Mouse (Mus musculus) MEL (cell line): ENCODE results near the gene Tmcc3. TPM values are rescaled to one million over a fixed set of nuclear protein-coding genes. Genes with fewer than 3 reads are reported as not detected.

Source experiments
- DNase-seq: peaks from one replicate; pipeline ENCODE4 v3.0.0; 2011; ENCODE audit warnings: low read depth, low spot score
- H3K27ac ChIP-seq: 2 replicates; pipeline ENCODE4 v1.5.1; 2012; ENCODE audit warnings: low read depth, mild to moderate bottlenecking, control low read depth, low read length, moderate library complexity; ENCODE audit not compliant: control insufficient read depth
- H3K27me3 ChIP-seq, 2 experiments: fragments of 150-350 bp in 1 of 2; sonication (generic) in 1 of 2; 2 replicates each; pipeline ENCODE4 v1.6.1; 2012; ENCODE audit warnings: low read length in 2 of 2, mild to moderate bottlenecking in 2 of 2, improper control_type of control experiment in 1 of 2, moderate library complexity in 1 of 2; ENCODE audit not compliant: insufficient read depth in 2 of 2, control insufficient read depth in 1 of 2
- H3K36me3 ChIP-seq, 2 experiments: 2 replicates each; pipeline ENCODE4 v1.6.1; 2012 to 2014; ENCODE audit warnings: low read length in 2 of 2, improper control_type of control experiment in 1 of 2, inconsistent platforms in 1 of 2, mild to moderate bottlenecking in 1 of 2; ENCODE audit not compliant: insufficient read depth in 2 of 2, control insufficient read depth in 1 of 2
- H3K4me1 ChIP-seq, 2 experiments: fragments of 150-350 bp in 1 of 2; sonication (generic) in 1 of 2; 2 replicates each; pipeline ENCODE4 v1.6.1; 2012; ENCODE audit warnings: low read length in 2 of 2, improper control_type of control experiment in 1 of 2, mild to moderate bottlenecking in 1 of 2; ENCODE audit not compliant: insufficient read depth in 2 of 2, control insufficient read depth in 1 of 2
- H3K4me3 ChIP-seq, 2 experiments: fragments of 150-350 bp in 1 of 2; sonication (generic) in 1 of 2; 2 replicates each; pipeline ENCODE4 v1.5.1; 2012; ENCODE audit warnings: low read depth in 2 of 2, low read length in 2 of 2, mild to moderate bottlenecking in 2 of 2, moderate library complexity in 2 of 2, control low read depth in 1 of 2, improper control_type of control experiment in 1 of 2; ENCODE audit not compliant: control insufficient read depth in 1 of 2, insufficient read depth in 1 of 2
- H3K79me2 ChIP-seq: 2 replicates; pipeline ENCODE4 v1.6.1; 2012; ENCODE audit warnings: mild to moderate bottlenecking, low read length, moderate library complexity; ENCODE audit not compliant: control insufficient read depth, poor library complexity, insufficient read depth
- H3K9ac ChIP-seq: 2 replicates; pipeline ENCODE4 v1.6.1; 2012; ENCODE audit warnings: low read depth, mild to moderate bottlenecking, control low read depth, low read length, moderate library complexity; ENCODE audit not compliant: control insufficient read depth, poor library complexity, severe bottlenecking
- H3K9me3 ChIP-seq: fragments of 150-350 bp; sonication (generic); replicated peaks from 2 replicates; pipeline ENCODE4 v1.6.1; 2012; ENCODE audit warnings: mild to moderate bottlenecking, low read length, improper control_type of control experiment, moderate library complexity; ENCODE audit not compliant: insufficient read depth
- BHLHE40 ChIP-seq: IDR thresholded peaks from 2 replicates; pipeline ENCODE4 v1.6.1; 2012; ENCODE audit warnings: low read depth, mild to moderate bottlenecking, inconsistent platforms, low read length, improper control_type of control experiment, borderline replicate concordance
- CHD2 ChIP-seq: IDR thresholded peaks from 2 replicates; pipeline ENCODE4 v1.6.1; 2011; ENCODE audit warnings: low read length, improper control_type of control experiment
- E2F4 ChIP-seq: IDR thresholded peaks from 2 replicates; pipeline ENCODE4 v1.6.1; 2011; ENCODE audit warnings: low read depth, low read length, improper control_type of control experiment, borderline replicate concordance
- ELF1 ChIP-seq: IDR thresholded peaks from 2 replicates; pipeline ENCODE4 v1.6.1; 2014; ENCODE audit warnings: low read depth, mild to moderate bottlenecking, inconsistent platforms, low read length, improper control_type of control experiment, moderate library complexity
- EP300 ChIP-seq, 2 experiments: IDR thresholded peaks; 2 replicates each; pipeline ENCODE4 v1.6.1; 2011; ENCODE audit warnings: improper control_type of control experiment in 2 of 2, low read length in 2 of 2, low read depth in 1 of 2, mild to moderate bottlenecking in 1 of 2
- ETS1 ChIP-seq: IDR thresholded peaks from 2 replicates; pipeline ENCODE4 v1.6.1; 2012; ENCODE audit warnings: low read depth, mild to moderate bottlenecking, inconsistent platforms, low read length, improper control_type of control experiment, moderate library complexity
- GABPA ChIP-seq: IDR thresholded peaks from 2 replicates; pipeline ENCODE4 v1.6.1; 2012; ENCODE audit warnings: low read depth, mild to moderate bottlenecking, inconsistent platforms, low read length, improper control_type of control experiment, moderate library complexity
- HCFC1 ChIP-seq: IDR thresholded peaks from 2 replicates; pipeline ENCODE4 v1.6.1; 2012; ENCODE audit warnings: low read depth, mild to moderate bottlenecking, inconsistent platforms, low read length, improper control_type of control experiment, moderate library complexity
- JUND ChIP-seq: IDR thresholded peaks from 2 replicates; pipeline ENCODE4 v1.6.1; 2011; ENCODE audit warnings: low read depth, mild to moderate bottlenecking, improper control_type of control experiment, low read length
- KAT2A ChIP-seq: conservative IDR thresholded peaks from 2 replicates; pipeline ENCODE4 v1.6.1; 2012; ENCODE audit warnings: low read depth, low read length, improper control_type of control experiment, inconsistent platforms
- MAZ ChIP-seq: IDR thresholded peaks from 2 replicates; pipeline ENCODE4 v1.6.1; 2012; ENCODE audit warnings: low read depth, mild to moderate bottlenecking, inconsistent platforms, low read length, improper control_type of control experiment
- MXI1 ChIP-seq: IDR thresholded peaks from 2 replicates; pipeline ENCODE4 v1.6.1; 2011; ENCODE audit warnings: mild to moderate bottlenecking, low read depth, low read length, improper control_type of control experiment
- MYB ChIP-seq: IDR thresholded peaks from 2 replicates; pipeline ENCODE4 v1.6.1; 2011; ENCODE audit warnings: mild to moderate bottlenecking, low read depth, low read length, improper control_type of control experiment
- POLR2AphosphoS2 ChIP-seq: IDR thresholded peaks from 2 replicates; pipeline ENCODE4 v1.6.1; 2011; ENCODE audit warnings: low read length, improper control_type of control experiment
- POLR2AphosphoS5 ChIP-seq: IDR thresholded peaks from 2 replicates; pipeline ENCODE4 v1.6.1; 2012; ENCODE audit warnings: low read depth, borderline replicate concordance, mild to moderate bottlenecking, inconsistent platforms, low read length, moderate library complexity, mixed read lengths
- RCOR1 ChIP-seq: IDR thresholded peaks from 2 replicates; pipeline ENCODE4 v1.6.1; 2012; ENCODE audit warnings: low read depth, mild to moderate bottlenecking, inconsistent platforms, low read length, improper control_type of control experiment
- SIN3A ChIP-seq: IDR thresholded peaks from 2 replicates; pipeline ENCODE4 v1.6.1; 2012; ENCODE audit warnings: low read length, improper control_type of control experiment, inconsistent platforms
- UBTF ChIP-seq: IDR thresholded peaks from 2 replicates; pipeline ENCODE4 v1.6.1; 2012; ENCODE audit warnings: low read depth, mild to moderate bottlenecking, inconsistent platforms, low read length, improper control_type of control experiment, moderate library complexity, borderline replicate concordance; ENCODE audit not compliant: insufficient read depth
- USF2 ChIP-seq, 2 experiments: IDR thresholded peaks; 2 replicates each; pipeline ENCODE4 v1.6.1; 2011 to 2012; ENCODE audit warnings: improper control_type of control experiment in 2 of 2, low read length in 2 of 2, borderline replicate concordance in 1 of 2, inconsistent platforms in 1 of 2, low read depth in 1 of 2, mild to moderate bottlenecking in 1 of 2; ENCODE audit not compliant: insufficient read depth in 1 of 2
- ZNF384 ChIP-seq: IDR thresholded peaks from 2 replicates; pipeline ENCODE4 v1.6.1; 2012; ENCODE audit warnings: low read depth, mild to moderate bottlenecking, inconsistent platforms, low read length, improper control_type of control experiment
- polyA plus RNA-seq, 2 experiments: library from polyadenylated mRNA; stranded (reverse) in 1 of 2; unstranded in 1 of 2; fragments of >175 nt in 1 of 2; fragments of >200 nt in 1 of 2; gene quantifications; 2 replicates each; pipeline versions ENCODE4 v1.2.1 to v1.2.4; 2012; ENCODE audit warnings: low replicate concordance in 2 of 2, low read depth in 1 of 2; ENCODE audit not compliant: insufficient read length in 2 of 2, insufficient read depth in 1 of 2, missing spikeins in 1 of 2
- total RNA-seq: library from RNA; depleted of rRNA; stranded (reverse); fragments of 300-350 nt; gene quantifications from 2 replicates; pipeline ENCODE4 v1.2.3, GENCODE M21; 2012

Tmcc3 gene
- total and polyA plus RNA-seq, 3 experiments: 1.3 to 2.6 TPM; not detected in 1

DNA sequence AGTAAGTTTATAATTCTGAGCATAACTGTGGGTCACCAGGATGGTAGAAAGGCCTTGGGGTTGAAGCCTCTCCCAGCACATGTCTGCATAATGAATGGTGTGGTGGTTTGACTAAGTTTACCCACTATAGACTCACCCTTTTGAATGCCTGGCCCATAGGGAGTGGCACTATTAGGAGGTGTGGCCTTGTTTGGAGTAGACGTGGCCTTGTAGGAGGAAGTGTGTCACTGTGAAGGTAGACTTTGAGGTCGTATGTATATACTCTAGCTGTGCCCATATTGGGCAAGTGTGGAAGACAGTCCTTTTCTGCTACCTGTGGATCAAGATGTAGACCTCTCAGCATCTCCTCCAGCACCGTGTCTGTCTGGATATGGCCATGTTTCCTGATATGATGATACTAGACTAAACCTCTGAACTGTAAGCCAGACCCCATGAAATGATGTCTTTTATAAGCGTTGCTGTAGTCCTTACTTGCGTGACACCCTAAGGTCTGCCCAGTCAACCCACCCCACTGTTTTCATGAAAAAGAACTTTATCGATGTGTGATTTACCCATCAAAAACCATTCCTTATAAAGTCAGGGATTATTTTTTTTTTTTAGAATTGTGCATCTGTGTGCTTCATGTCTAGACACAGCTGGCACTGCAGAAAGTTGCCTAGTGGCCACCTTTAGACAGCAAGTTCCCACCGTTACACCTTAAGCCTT, 40.6 kb downstream of the Tmcc3 start:
- H3K9ac ChIP-seq: no peak overlapping the region
- TF ChIP-seq BHLHE40: no peak
- no peak for TF ChIP-seq JUND
- no peak for TF ChIP-seq ZNF384
- TF ChIP-seq ELF1: no peak
- TF ChIP-seq POLR2AphosphoS2: no peak
- no peak for TF ChIP-seq SIN3A
- no peak for TF ChIP-seq MYB
- TF ChIP-seq POLR2AphosphoS5: no peak
- TF ChIP-seq USF2 (IDR thresholded peaks at IDR 0.05; ENCODE audit: borderline replicate concordance in 1 of 2, insufficient read depth in 1 of 2, low read depth in 1 of 2, low read length in 2 of 2): no peak
- TF ChIP-seq CHD2: no peak
- TF ChIP-seq HCFC1: no peak
- no peak for TF ChIP-seq GABPA
- TF ChIP-seq RCOR1: no peak
- no peak for TF ChIP-seq MAZ
- no peak for TF ChIP-seq EP300 (IDR thresholded peaks at IDR 0.05; ENCODE audit: low read depth in 1 of 2, low read length in 2 of 2)
- no peak for TF ChIP-seq ETS1
- no peak for TF ChIP-seq MXI1
- no peak for TF ChIP-seq UBTF
- no peak for TF ChIP-seq E2F4
- TF ChIP-seq KAT2A: no peak
- TF ChIP-seq, all 39 proteins: peak for 0
- no peaks in the 10 kb centered on the region; a peak in 1 of 4 replicates for H3K4me1 ChIP-seq
- H3K27me3 ChIP-seq: peaks cover 0 to 2% of the 10 kb centered on the region in 2 experiments; a peak in 1 of 4 replicates
- no peaks in the 10 kb centered on the region for H3K79me2 ChIP-seq
- no peak overlapping the region for H3K4me3 ChIP-seq
- no peaks in the 10 kb centered on the region for H3K9me3 ChIP-seq
- no peak overlapping the region for H3K27ac ChIP-seq
- peaks cover 0 to 2% of the 10 kb centered on the region in 2 experiments; a peak in 2 of 4 replicates for H3K36me3 ChIP-seq
- DNase-seq: no peak
